Mouse (Mus musculus): ENCODE data around the gene Sertad2.

DNA sequence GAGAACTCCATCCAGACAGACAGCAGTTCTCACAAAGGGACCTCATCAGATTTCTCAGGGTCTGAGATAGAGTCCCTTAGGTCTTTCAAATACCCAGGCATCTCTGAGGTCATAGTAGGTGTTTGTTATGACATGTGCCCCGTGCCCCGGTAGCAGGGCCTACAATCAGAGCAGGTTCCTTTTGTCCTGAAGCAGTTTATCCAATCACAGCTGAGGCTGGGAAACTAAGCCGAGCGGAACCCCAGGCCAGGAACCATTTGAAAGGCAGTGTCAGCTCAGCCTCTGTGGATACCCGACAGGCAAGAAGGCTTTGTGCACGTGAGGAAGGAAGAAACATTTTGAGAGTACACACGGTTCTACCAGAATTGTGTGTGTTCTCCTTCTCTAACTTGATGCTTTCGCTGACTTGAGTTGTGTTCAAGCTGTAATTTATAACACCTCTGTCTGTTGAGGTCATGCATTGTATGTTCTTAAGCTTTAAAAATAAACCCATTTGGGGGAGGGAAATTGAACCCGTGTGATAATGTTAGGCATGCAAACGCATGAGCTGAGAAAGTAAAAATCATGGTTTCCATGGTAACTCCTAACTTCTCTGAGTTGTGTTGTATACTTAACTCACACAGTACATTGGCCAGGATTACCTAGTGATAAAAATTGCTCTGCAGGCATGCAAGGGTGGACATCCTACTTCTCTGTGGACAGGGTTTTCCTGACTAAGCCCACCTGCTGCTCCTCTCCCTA is 104.1 kb downstream of the Sertad2 start:
- TF ChIP-seq POLR2A (IDR thresholded peaks at IDR 0.05; ENCODE audit: low read depth, low read length): no peak
- no peak for TF ChIP-seq CTCF (IDR thresholded peaks at IDR 0.05; ENCODE audit: borderline replicate concordance, insufficient read depth, low read length)

Measured in embryonic fibroblast, embryonic 13.5 days (primary cell).